Mouse (Mus musculus): ENCODE data around the gene Slc9a2. TPM values are rescaled to one million over a fixed set of nuclear protein-coding genes. Genes with fewer than 3 reads are reported as not detected.

Slc9a2 gene
- total RNA-seq, 2 experiments from 2014 or later, result 2.7 to 2.9 TPM

GRCm38 (mm10) chr1:40771196-40771970 lies 91.0 kb downstream of the Slc9a2 start:
- intact Hi-C loops (cut with DNase I), result no loop called here

GRCm38 (mm10) chr1:40773234-40773633 lies 92.9 kb downstream of the Slc9a2 start:
- intact Hi-C loops (cut with DNase I), result no loop called here
- DNase-seq (ENCODE audit: low spot score in 2 of 2), result no peak

More at GRCm38 (mm10) chr1:40771196-40771970, 91.0 kb downstream of the Slc9a2 start:
- DNase-seq (ENCODE audit: low spot score in 2 of 2), result no peak

- intact Hi-C loops (cut with DNase I), result no loop called here
- DNase-seq (ENCODE audit: low spot score in 2 of 2), result no peak
These were observed 93.7 kb downstream of the Slc9a2 start for GRCm38 (mm10) chr1:40774040-40774439.

- no peak for DNase-seq (ENCODE audit: low spot score in 2 of 2)
- intact Hi-C loops (cut with DNase I), result no loop called here
These were observed 95.7 kb downstream of the Slc9a2 start for GRCm38 (mm10) chr1:40776102-40776501.

- intact Hi-C loops (cut with DNase I), result no loop called here
- no peak for DNase-seq (ENCODE audit: low spot score in 2 of 2)
These were observed 96.4 kb downstream of the Slc9a2 start for GRCm38 (mm10) chr1:40776763-40777162.

GRCm38 (mm10) chr1:40783450-40783849 lies 103.1 kb downstream of the Slc9a2 start:
- intact Hi-C loops (cut with DNase I), result no loop called here
- no peak for DNase-seq (ENCODE audit: low spot score in 2 of 2)

GRCm38 (mm10) chr1:40784306-40784705 lies 103.9 kb downstream of the Slc9a2 start:
- no peak for DNase-seq (ENCODE audit: low spot score in 2 of 2)
- intact Hi-C loops (cut with DNase I), result no loop called here

GRCm38 (mm10) chr1:40785876-40786445 lies 105.6 kb downstream of the Slc9a2 start:
- intact Hi-C loops (cut with DNase I), result no loop called here
- no peak for DNase-seq (ENCODE audit: low spot score in 2 of 2)

- DNase-seq (ENCODE audit: low spot score in 2 of 2), result no peak
- intact Hi-C loops (cut with DNase I), result no loop called here
These were observed 108.6 kb downstream of the Slc9a2 start for GRCm38 (mm10) chr1:40788956-40789355.

- no peak for DNase-seq (ENCODE audit: low spot score in 2 of 2)
- intact Hi-C loops (cut with DNase I), result no loop called here
These were observed 109.4 kb downstream of the Slc9a2 start for GRCm38 (mm10) chr1:40789666-40790233.

- DNase-seq (ENCODE audit: low spot score in 2 of 2), result peak; percentile 84 to 89
- intact Hi-C loops (cut with DNase I), result no loop called here
These were observed 110.2 kb downstream of the Slc9a2 start, which contains the start of gene Mfsd9 for GRCm38 (mm10) chr1:40790324-40791141. Gene Mfsd9 (minus strand): TSS chr1:40790687.

GRCm38 (mm10) chr1:40795508-40795907 lies 115.1 kb downstream of the Slc9a2 start:
- intact Hi-C loops (cut with DNase I), result no loop called here
- DNase-seq (ENCODE audit: low spot score in 2 of 2), result no peak

GRCm38 (mm10) chr1:40797348-40797747 lies 117.0 kb downstream of the Slc9a2 start:
- peak; percentile 76 to 80 for DNase-seq (ENCODE audit: low spot score in 2 of 2)
- intact Hi-C loops (cut with DNase I), result loop anchor here (1.0 kb wide), 1 partner anchor 47 kb away; no protein-coding TSS in a partner anchor

- DNase-seq (ENCODE audit: low spot score in 2 of 2), result no peak
- intact Hi-C loops (cut with DNase I), result no loop called here
These were observed 118.7 kb downstream of the Slc9a2 start for GRCm38 (mm10) chr1:40799121-40799520.

- DNase-seq (ENCODE audit: low spot score in 2 of 2), result no peak
- intact Hi-C loops (cut with DNase I), result no loop called here
These were observed 120.5 kb downstream of the Slc9a2 start for GRCm38 (mm10) chr1:40800908-40801307.

- intact Hi-C loops (cut with DNase I), result no loop called here
- peak; percentile 62 to 69 for DNase-seq (ENCODE audit: low spot score in 2 of 2)
These were observed 122.4 kb downstream of the Slc9a2 start for GRCm38 (mm10) chr1:40802759-40803158.

- no peak for DNase-seq (ENCODE audit: low spot score in 2 of 2)
- intact Hi-C loops (cut with DNase I), result no loop called here
These were observed 123.7 kb downstream of the Slc9a2 start for GRCm38 (mm10) chr1:40804118-40804517.

GRCm38 (mm10) chr1:40805351-40805750 lies 125.0 kb downstream of the Slc9a2 start, which contains the start of gene Tmem182:
Gene Tmem182 (plus strand): TSS chr1:40805601.
- no peak for DNase-seq (ENCODE audit: low spot score in 2 of 2)
- intact Hi-C loops (cut with DNase I), result no loop called here

- DNase-seq (ENCODE audit: low spot score in 2 of 2), result no peak
- intact Hi-C loops (cut with DNase I), result no loop called here
These were observed 125.5 kb downstream of the Slc9a2 start for GRCm38 (mm10) chr1:40805891-40806290.

GRCm38 (mm10) chr1:40808643-40809042 lies 128.3 kb downstream of the Slc9a2 start:
- no peak for DNase-seq (ENCODE audit: low spot score in 2 of 2)
- intact Hi-C loops (cut with DNase I), result no loop called here

All from left cerebral cortex, postnatal 14 days (tissue).